Mouse (Mus musculus): Measurements from ENCODE around the gene Cep128.

DNA sequence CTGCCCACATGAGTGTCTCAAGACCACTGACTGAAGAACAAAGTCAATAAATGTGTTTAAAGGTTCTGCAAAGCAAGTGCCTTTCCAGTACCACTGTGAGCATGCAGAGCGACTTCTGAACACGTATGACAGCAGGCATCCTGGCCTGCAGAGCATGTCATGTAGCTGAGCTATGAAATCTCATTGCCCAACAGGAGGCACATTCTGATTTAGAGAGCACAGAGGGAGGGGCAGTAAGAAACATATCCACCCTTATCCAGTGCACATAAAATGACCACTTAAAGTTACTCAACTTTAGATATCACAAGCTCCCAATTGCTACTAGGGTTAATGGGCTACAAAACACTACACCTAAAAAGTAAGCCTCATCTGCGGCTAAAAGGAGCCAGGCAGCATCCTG, 88.8 kb downstream of the Cep128 start:
- TF ChIP-seq POLR2A (IDR thresholded peaks at IDR 0.05; ENCODE audit: insufficient read depth, low read depth, low read length) (no peak), CTCF (IDR thresholded peaks at IDR 0.05; ENCODE audit: insufficient read depth, low read depth, low read length) (no peak)
